Mouse (Mus musculus) left cerebral cortex, adult 2 months (tissue): ENCODE results near the gene Zfp273. TPM values are rescaled to one million over a fixed set of nuclear protein-coding genes. Genes with fewer than 3 reads are reported as not detected.
A peak's percentile ranks its signal among the peaks of the same experiment; 100 is the strongest.
"Not testable (repeated sequence)": the region's sequence is repeated elsewhere in the genome, so short reads cannot be mapped to it uniquely, and the experiment has no call there.

Experiments used
- DNase-seq, 2 experiments: peaks; one replicate each; pipeline ENCODE4 v3.0.0; 2021 to 2022; ENCODE audit warnings: low spot score in 2 of 2, mixed read lengths in 1 of 2; ENCODE audit errors: extremely low spot score in 1 of 2
- H3K27ac ChIP-seq: fragments of 200-600 bp; 2 replicates; pipeline ENCODE4 v1.8.1; 2022
- H3K4me3 ChIP-seq: fragments of 200-600 bp; 2 replicates; pipeline ENCODE4 v1.8.1; 2022
- CTCF ChIP-seq: fragments of 200-600 bp; IDR thresholded peaks from 2 replicates; pipeline ENCODE4 v1.8.1; 2022; ENCODE audit warnings: antibody characterized with exemption, mild to moderate bottlenecking, moderate library complexity
- intact Hi-C: fragments of 180-260 bp; cut with DNase I; formaldehyde crosslinking; loops from one replicate; pipeline ENCODE4 v1.15.1; 2025
- total RNA-seq, 2 experiments: library from RNA; stranded (reverse); gene quantifications; 2 replicates each; pipeline ENCODE4 v1.2.3; 2021

Zfp273 gene
- total RNA-seq, 2 experiments from 2014 or later: 5.3 to 7.2 TPM

GRCm38 (mm10) chr13:67833137-67833536, 19.6 kb downstream of the Zfp273 start:
- not testable (repeated sequence) for H3K4me3 ChIP-seq, DNase-seq, H3K27ac ChIP-seq
- intact Hi-C loops: loop anchor here (2.0 to 10.0 kb wide), 2 partner anchors 218 to 666 kb away; no protein-coding TSS in a partner anchor
- peak; percentile 21 for TF ChIP-seq CTCF

- DNase-seq: no peak
- TF ChIP-seq CTCF: no peak
- Histone ChIP-seq H3K4me3 (peak overlapping the region; percentile 40; the same call in 1 of the 2 replicates), H3K27ac (peak overlapping the region; percentile 80)
- intact Hi-C loops: loop anchor here (1.0 kb wide), 1 partner anchor 483 kb away; the partner anchor contains the start of genes Gm28044 and Zfp953
Measured at GRCm38 (mm10) chr13:67843775-67844118, 30.2 kb downstream of the Zfp273 start.

GRCm38 (mm10) chr13:67844119-67844852, 30.7 kb downstream of the Zfp273 start:
- peak overlapping the region; percentile 80 for H3K27ac ChIP-seq
- peak; percentile 66 for TF ChIP-seq CTCF
- intact Hi-C loops: loop anchor here (1.0 kb wide), 1 partner anchor 484 kb away; the partner anchor contains the start of genes Gm28044 and Zfp953
- H3K4me3 ChIP-seq: peak overlapping the region; percentile 40
- DNase-seq: peak; percentile 50 to 55

- no peak for TF ChIP-seq CTCF
- Histone ChIP-seq H3K4me3 (peak overlapping the region; percentile 40), H3K27ac (peak overlapping the region; percentile 3; the same call in 1 of the 2 replicates)
- intact Hi-C loops: loop anchor here (1.0 to 5.0 kb wide), 2 partner anchors 163 to 485 kb away; partner anchors contain the start of genes Gm28044 and Zfp953
- DNase-seq: peak in 1 of 2 experiments; percentile 14
Measured at GRCm38 (mm10) chr13:67844853-67845194, 31.3 kb downstream of the Zfp273 start.

GRCm38 (mm10) chr13:67850361-67850760, 36.8 kb downstream of the Zfp273 start:
- no peak overlapping the region for H3K4me3 ChIP-seq
- no peak overlapping the region for H3K27ac ChIP-seq
- intact Hi-C loops: no loop called here
- no peak for TF ChIP-seq CTCF
- DNase-seq: no peak

- DNase-seq: no peak
- TF ChIP-seq CTCF: no peak
- Histone ChIP-seq H3K27ac (no peak overlapping the region), H3K4me3 (no peak overlapping the region)
- intact Hi-C loops: no loop called here
Measured at GRCm38 (mm10) chr13:67853130-67853529, 39.6 kb downstream of the Zfp273 start.

GRCm38 (mm10) chr13:67853983-67854382, 40.4 kb downstream of the Zfp273 start:
- no peak for DNase-seq
- TF ChIP-seq CTCF: no peak
- intact Hi-C loops: no loop called here
- no peak overlapping the region for H3K4me3 ChIP-seq
- no peak overlapping the region for H3K27ac ChIP-seq

- no peak for TF ChIP-seq CTCF
- intact Hi-C loops: no loop called here
- Histone ChIP-seq H3K4me3 (no peak overlapping the region), H3K27ac (no peak overlapping the region)
- DNase-seq: no peak
Measured at GRCm38 (mm10) chr13:67857317-67857716, 43.8 kb downstream of the Zfp273 start.

- intact Hi-C loops: no loop called here
- no peak overlapping the region for H3K4me3 ChIP-seq
- no peak overlapping the region for H3K27ac ChIP-seq
- TF ChIP-seq CTCF: peak; percentile 25
- no peak for DNase-seq
Measured at GRCm38 (mm10) chr13:67862508-67862907, 49.0 kb downstream of the Zfp273 start.

GRCm38 (mm10) chr13:67863026-67863425, 49.5 kb downstream of the Zfp273 start, which contains the start of gene BC048507:
Gene BC048507, plus strand, starts transcription at chr13:67863326.
- Histone ChIP-seq H3K27ac (no peak within 1 kb of the TSS), H3K4me3 (no peak within 1 kb of the TSS)
- DNase-seq: no peak
- no peak for TF ChIP-seq CTCF
- intact Hi-C loops: no loop called here

GRCm38 (mm10) chr13:67864764-67865350, 51.3 kb downstream of the Zfp273 start:
- no peak for DNase-seq
- intact Hi-C loops: loop anchor here (5.0 kb wide), 1 partner anchor 687 kb away; no protein-coding TSS in a partner anchor
- Histone ChIP-seq H3K4me3 (no peak overlapping the region), H3K27ac (no peak overlapping the region)
- TF ChIP-seq CTCF: no peak

- peak; percentile 46 for TF ChIP-seq CTCF
- no peak overlapping the region for H3K4me3 ChIP-seq
- no peak for DNase-seq
- H3K27ac ChIP-seq: no peak overlapping the region
- intact Hi-C loops: loop anchor here (5.0 kb wide), 1 partner anchor 684 kb away; no protein-coding TSS in a partner anchor
Measured at GRCm38 (mm10) chr13:67867899-67868298, 54.4 kb downstream of the Zfp273 start.

GRCm38 (mm10) chr13:67876049-67876698, 62.6 kb downstream of the Zfp273 start:
- H3K4me3 ChIP-seq, intact Hi-C loops, H3K27ac ChIP-seq, DNase-seq: not testable (repeated sequence)
